Mouse (Mus musculus) ovary, adult 18-20 months (tissue): Measurements from ENCODE around the gene Setd4.

Source experiments
- DNase-seq: peaks from one replicate; pipeline ENCODE4 v3.0.0; 2022; ENCODE audit warnings: low spot score, mixed read lengths

The Setd4 gene

DNA sequence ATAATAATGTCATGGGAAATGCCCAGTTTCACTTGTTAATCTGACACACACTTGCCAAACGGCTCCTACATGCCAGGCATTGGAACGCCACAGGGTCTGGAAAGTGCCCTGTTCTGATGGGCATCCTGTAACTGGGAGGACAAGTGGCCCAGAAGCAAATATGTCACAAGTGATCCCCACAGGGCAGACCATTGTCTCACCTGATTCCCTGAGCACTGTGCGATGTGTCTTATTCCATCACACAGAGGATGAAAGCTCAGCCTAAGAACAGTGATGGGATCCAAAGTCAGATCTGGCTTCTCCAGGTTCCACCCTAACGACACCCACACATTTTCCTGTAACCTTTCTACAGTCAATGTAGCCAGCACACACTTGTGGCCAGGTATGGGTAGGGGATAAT lies 58.9 kb downstream of the Setd4 start:
- no peak for DNase-seq

DNA sequence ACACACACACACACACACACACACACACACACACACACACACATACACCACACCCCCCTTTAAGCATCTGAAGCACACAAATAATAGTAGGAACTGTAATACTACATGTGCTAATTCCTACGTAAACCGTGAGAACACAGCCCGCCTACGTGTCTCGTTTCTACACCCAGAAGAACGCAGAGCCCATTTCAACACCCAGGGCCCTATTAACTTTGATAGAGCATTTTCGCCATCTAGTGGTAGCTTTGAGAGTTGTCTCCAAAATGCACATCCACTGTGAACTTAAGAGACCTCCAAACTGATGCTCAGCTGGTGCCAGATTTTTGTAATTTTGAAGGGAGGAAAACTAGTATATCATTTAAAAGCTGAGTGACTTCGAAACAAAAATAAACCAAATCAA lies 60.2 kb downstream of the Setd4 start:
- DNase-seq, result no peak

GRCm38 (mm10) chr16:93539891-93540290 lies 64.0 kb downstream of the Setd4 start:
- DNase-seq, result no peak

GRCm38 (mm10) chr16:93535151-93535853 lies 68.6 kb downstream of the Setd4 start:
- DNase-seq, result no peak
